Mouse (Mus musculus) kidney, embryonic 14.5 days (tissue): Measurements from ENCODE around the gene Cct4. TPM values are rescaled to one million over a fixed set of nuclear protein-coding genes. Genes with fewer than 3 reads are reported as not detected.
A peak's percentile ranks its signal among the peaks of the same experiment; 100 is the strongest.

Experiments used
- ATAC-seq: fragments of 200-750 bp; cut with Nextera tagmentation; 2 replicates; pipeline ENCODE4 v1.8.0; 2017; ENCODE audit warnings: moderate number of reproducible peaks, mild to moderate bottlenecking, moderate TSS enrichment, moderate library complexity; ENCODE audit not compliant: low FRiP score, low TSS enrichment
- H3K27ac ChIP-seq: fragments of 300-500 bp; sonication (generic); 2 replicates; pipeline ENCODE4 v1.5.1; 2014; ENCODE audit warnings: low read depth, mild to moderate bottlenecking, low read length, moderate library complexity, mixed read lengths
- H3K27me3 ChIP-seq: fragments of 300-500 bp; sonication (generic); 2 replicates; pipeline ENCODE4 v1.6.1; 2014; ENCODE audit warnings: mild to moderate bottlenecking, low read length; ENCODE audit not compliant: control insufficient read depth, insufficient read depth
- H3K36me3 ChIP-seq: fragments of 300-500 bp; sonication (generic); 2 replicates; pipeline ENCODE4 v1.6.1; 2014; ENCODE audit warnings: low read length, mixed read lengths; ENCODE audit not compliant: control insufficient read depth, insufficient read depth
- H3K4me1 ChIP-seq: fragments of 300-500 bp; sonication (generic); 2 replicates; pipeline ENCODE4 v1.6.1; 2014; ENCODE audit warnings: low read length, mixed read lengths; ENCODE audit not compliant: control insufficient read depth, insufficient read depth
- H3K4me2 ChIP-seq: fragments of 300-500 bp; sonication (generic); replicated peaks from 2 replicates; pipeline ENCODE4 v1.6.1; 2014; ENCODE audit warnings: low read depth, mild to moderate bottlenecking, low read length
- H3K4me3 ChIP-seq: fragments of 300-500 bp; sonication (generic); 2 replicates; pipeline ENCODE4 v1.5.1; 2014; ENCODE audit warnings: mild to moderate bottlenecking, low read length
- H3K9ac ChIP-seq: fragments of 300-500 bp; sonication (generic); 2 replicates; pipeline ENCODE4 v1.6.1; 2014; ENCODE audit warnings: low read depth, mild to moderate bottlenecking, low read length, moderate library complexity
- H3K9me3 ChIP-seq: fragments of 300-500 bp; sonication (generic); 2 replicates; pipeline ENCODE4 v1.6.1; 2016; ENCODE audit warnings: low read length; ENCODE audit not compliant: control insufficient read depth
- WGBS: fragments of 180-500 bp; shearing (Covaris S2); extraction: QIAGEN DNeasy Blood & Tissue Kit; methylation state at CpG from one replicate; pipeline ENCODE4 v1.1.7; 2014; 5-methylcytosine and 5-hydroxymethylcytosine counted together
- polyA plus RNA-seq: library from polyadenylated mRNA; unstranded; fragments of >200 nt; fragmentation: Nextera tagmentation; extraction: Ambion mirVana; gene quantifications from 2 replicates; pipeline ENCODE4 v1.2.1, GENCODE M21; 2014

The Cct4 gene
- 303 and 365 TPM in 2 replicates for polyA plus RNA-seq

- Histone ChIP-seq H3K4me2 (peak within 1 kb of the TSS; percentile 94), H3K27me3 (no peaks in the 10 kb centered on the region), H3K27ac (peak within 1 kb of the TSS; percentile 79), H3K4me1 (peaks cover 9% of the 10 kb centered on the region), H3K36me3 (peaks cover 27% of the 10 kb centered on the region), H3K9ac (peak within 1 kb of the TSS; percentile 91), H3K9me3 (no peaks in the 10 kb centered on the region), H3K4me3 (peak within 1 kb of the TSS; percentile 70)
- under 1% methylated on average over 66 of the region's 66 CpGs for WGBS
- peak; percentile 99 for ATAC-seq
Observed at GRCm38 (mm10) chr11:22990393-22991126, at the start of gene Cct4. Gene Cct4, plus strand, starts transcription at chr11:22990519.

GRCm38 (mm10) chr11:22949101-22949500 lies 41.2 kb upstream of the Cct4 start:
- H3K9ac ChIP-seq, result no peak overlapping the region
- no peaks in the 10 kb centered on the region for H3K36me3 ChIP-seq
- H3K9me3 ChIP-seq, result no peaks in the 10 kb centered on the region
- H3K27me3 ChIP-seq, result no peaks in the 10 kb centered on the region
- 97% methylated on average over 1 of the region's 1 CpGs for WGBS
- no peak overlapping the region for H3K4me2 ChIP-seq
- H3K4me3 ChIP-seq, result no peak overlapping the region
- no peak overlapping the region for H3K27ac ChIP-seq
- no peaks in the 10 kb centered on the region for H3K4me1 ChIP-seq
- ATAC-seq, result no peak

GRCm38 (mm10) chr11:22950131-22950530 lies 40.2 kb upstream of the Cct4 start:
- peaks cover under 1% of the 10 kb centered on the region; the same call in 1 of the 2 replicates for H3K36me3 ChIP-seq
- no peak overlapping the region for H3K9ac ChIP-seq
- WGBS, result 85% methylated on average over 6 of the region's 6 CpGs
- H3K27me3 ChIP-seq, result no peaks in the 10 kb centered on the region
- no peak for ATAC-seq
- no peak overlapping the region for H3K27ac ChIP-seq
- H3K9me3 ChIP-seq, result no peaks in the 10 kb centered on the region
- H3K4me2 ChIP-seq, result no peak overlapping the region
- no peak overlapping the region for H3K4me3 ChIP-seq
- no peaks in the 10 kb centered on the region for H3K4me1 ChIP-seq

GRCm38 (mm10) chr11:22952668-22953067 lies 37.7 kb upstream of the Cct4 start:
- Histone ChIP-seq H3K9me3 (no peaks in the 10 kb centered on the region), H3K27ac (no peak overlapping the region), H3K4me2 (no peak overlapping the region), H3K36me3 (peaks cover 9% of the 10 kb centered on the region; the same call in 1 of the 2 replicates), H3K9ac (no peak overlapping the region), H3K27me3 (no peaks in the 10 kb centered on the region), H3K4me1 (no peaks in the 10 kb centered on the region), H3K4me3 (no peak overlapping the region)
- 93% methylated on average over 7 of the region's 7 CpGs for WGBS
- no peak for ATAC-seq

DNA sequence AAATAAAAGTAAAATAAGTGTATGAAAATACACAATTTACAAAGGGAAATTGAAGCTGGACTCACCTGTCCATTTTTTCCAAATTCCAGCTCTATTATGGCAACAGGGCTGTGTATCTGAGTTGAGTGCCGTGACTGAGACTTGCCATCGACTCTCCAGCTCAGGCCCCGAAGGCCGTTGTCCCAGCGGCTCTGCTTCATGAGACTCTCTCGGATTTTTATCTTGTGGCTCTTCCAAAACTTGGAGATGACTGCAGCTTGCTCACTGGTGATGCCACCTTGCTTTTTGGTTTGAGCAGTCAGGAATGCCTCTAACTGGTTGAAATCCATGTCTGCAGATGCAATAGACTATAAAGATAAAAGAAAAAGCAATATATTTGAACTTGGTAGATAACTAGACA lies 34.0 kb upstream of the Cct4 start:
- 97% methylated on average over 6 of the region's 6 CpGs for WGBS
- Histone ChIP-seq H3K4me3 (no peak overlapping the region), H3K4me1 (no peaks in the 10 kb centered on the region), H3K9me3 (no peaks in the 10 kb centered on the region), H3K27me3 (no peaks in the 10 kb centered on the region), H3K9ac (no peak overlapping the region), H3K36me3 (peaks cover 9% of the 10 kb centered on the region; the same call in 1 of the 2 replicates), H3K27ac (no peak overlapping the region), H3K4me2 (no peak overlapping the region)
- no peak for ATAC-seq

DNA sequence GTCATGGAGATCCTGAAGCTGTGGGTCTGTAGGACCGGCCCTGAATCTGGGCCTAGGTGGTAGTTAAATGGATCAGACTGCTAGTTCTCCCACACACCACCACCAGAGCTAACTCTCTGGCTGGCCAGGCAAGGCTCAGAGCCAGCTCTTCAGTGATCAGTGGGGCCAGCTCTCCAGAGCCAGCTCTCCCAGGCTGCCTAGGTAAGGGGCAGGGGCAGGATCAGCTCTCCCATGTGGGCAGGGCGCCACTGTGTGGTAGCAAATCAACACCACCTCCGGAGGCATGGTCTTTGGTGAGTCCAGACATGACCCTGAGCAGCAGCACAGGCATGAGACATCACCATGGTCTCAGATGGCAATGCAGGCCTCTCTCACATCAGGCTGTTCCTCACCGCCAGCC lies 33.5 kb upstream of the Cct4 start:
- Histone ChIP-seq H3K27me3 (no peaks in the 10 kb centered on the region), H3K4me1 (no peaks in the 10 kb centered on the region), H3K27ac (no peak overlapping the region), H3K36me3 (peaks cover 9% of the 10 kb centered on the region; the same call in 1 of the 2 replicates), H3K9ac (no peak overlapping the region), H3K9me3 (no peaks in the 10 kb centered on the region), H3K4me2 (no peak overlapping the region), H3K4me3 (no peak overlapping the region)
- WGBS, result 59% methylated on average over 4 of the region's 4 CpGs
- peak; percentile 77; the same call in 1 of the 2 replicates for ATAC-seq

GRCm38 (mm10) chr11:22957791-22958374 lies 32.4 kb upstream of the Cct4 start:
- 91% methylated on average over 4 of the region's 4 CpGs for WGBS
- Histone ChIP-seq H3K4me2 (no peak overlapping the region), H3K36me3 (peaks cover 9% of the 10 kb centered on the region; the same call in 1 of the 2 replicates), H3K9ac (no peak overlapping the region), H3K4me1 (no peaks in the 10 kb centered on the region), H3K9me3 (no peaks in the 10 kb centered on the region), H3K27ac (no peak overlapping the region), H3K4me3 (no peak overlapping the region), H3K27me3 (no peaks in the 10 kb centered on the region)
- ATAC-seq, result no peak

DNA sequence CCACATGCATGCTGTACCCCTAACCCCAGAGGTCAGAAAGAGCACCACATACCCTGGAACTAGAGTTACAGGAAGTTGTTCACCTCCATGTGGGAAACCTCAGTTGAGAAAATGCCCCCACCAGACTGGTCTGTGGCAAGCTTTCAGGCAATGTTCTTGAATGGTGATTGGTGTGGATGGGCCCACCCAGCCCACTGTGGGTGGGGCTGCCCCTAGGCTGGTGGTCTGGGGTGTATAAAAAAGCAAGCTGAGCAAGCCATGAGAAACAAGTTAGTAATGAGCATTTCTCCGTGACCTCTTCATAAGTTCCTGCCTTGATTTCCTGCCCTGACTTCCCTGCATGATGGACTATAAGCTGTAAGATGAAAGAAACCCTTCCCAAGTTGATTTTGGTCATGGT lies 28.2 kb upstream of the Cct4 start:
- no peaks in the 10 kb centered on the region for H3K4me1 ChIP-seq
- H3K9me3 ChIP-seq, result peaks cover 8% of the 10 kb centered on the region
- no peaks in the 10 kb centered on the region for H3K36me3 ChIP-seq
- 97% methylated on average over 1 of the region's 1 CpGs for WGBS
- no peak overlapping the region for H3K4me2 ChIP-seq
- ATAC-seq, result no peak
- no peak overlapping the region for H3K4me3 ChIP-seq
- no peak overlapping the region for H3K27ac ChIP-seq
- H3K9ac ChIP-seq, result no peak overlapping the region
- H3K27me3 ChIP-seq, result no peaks in the 10 kb centered on the region

DNA sequence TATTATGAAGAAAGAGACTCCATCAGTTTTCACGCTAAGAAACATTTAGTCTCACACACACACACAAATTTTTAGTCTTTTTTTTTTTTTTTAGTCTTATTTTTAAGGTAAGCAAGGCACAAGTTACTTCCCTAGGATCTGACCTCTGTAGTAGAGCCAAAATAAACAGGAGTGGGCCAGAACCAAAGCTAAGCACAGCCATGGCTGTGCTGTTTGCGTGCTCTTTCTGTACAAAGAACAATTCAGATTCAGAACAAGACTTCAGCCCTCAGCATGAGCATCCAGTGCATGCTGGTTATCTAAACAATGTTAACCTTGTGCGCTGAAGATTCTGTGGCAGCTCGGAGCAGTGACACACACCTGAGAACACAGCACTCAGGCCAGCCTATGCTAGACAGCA lies 25.9 kb upstream of the Cct4 start:
- Histone ChIP-seq H3K9me3 (peaks cover 13% of the 10 kb centered on the region), H3K36me3 (no peaks in the 10 kb centered on the region), H3K4me3 (no peak overlapping the region), H3K9ac (no peak overlapping the region), H3K4me2 (no peak overlapping the region), H3K27ac (no peak overlapping the region), H3K27me3 (no peaks in the 10 kb centered on the region), H3K4me1 (no peaks in the 10 kb centered on the region)
- 85% methylated on average over 4 of the region's 4 CpGs for WGBS
- no peak for ATAC-seq
